Mouse (Mus musculus) adrenal gland, postnatal 14 days (tissue): ENCODE measurements around the gene Spsb4. TPM values are rescaled to one million over a fixed set of nuclear protein-coding genes. Genes with fewer than 3 reads are reported as not detected.

Experiments
- DNase-seq: peaks from one replicate; pipeline ENCODE4 v3.0.0; 2021; ENCODE audit warnings: mixed read lengths
- long read RNA-seq, 2 experiments: library from polyadenylated mRNA; stranded (forward); transcript quantifications; one replicate each; pipeline ENCODE4 v2.0.0; 2021
- total RNA-seq: library from RNA; stranded (reverse); gene quantifications from 2 replicates; pipeline ENCODE4 v1.2.3, GENCODE M21; 2021

The Spsb4 gene
- 1.5 and 1.7 TPM in 2 replicates for total RNA-seq
- long read RNA-seq, experiment 1, transcript Spsb4-201 (3 exons, 2,720 nt), result major isoform, 5 of 5 reads
- long read RNA-seq, experiment 1, partial matches to known transcripts, result 0 of 5 reads
- long read RNA-seq, experiment 1, other reads (novel, unspliced or antisense), result 0 of 5 reads
- long read RNA-seq, experiment 2, partial matches to known transcripts, result 0 of 3 reads
- long read RNA-seq, experiment 2, other reads (novel, unspliced or antisense), result 1 of 3 reads

GRCm38 (mm10) chr9:97018677-97019147 lies at the start of gene Spsb4:
Gene Spsb4, minus strand, starts transcription at chr9:97018843.
- peak; percentile 91 for DNase-seq

GRCm38 (mm10) chr9:97067761-97068160 lies 49.1 kb upstream of the Spsb4 start:
- no peak for DNase-seq

GRCm38 (mm10) chr9:97065885-97066284 lies 47.2 kb upstream of the Spsb4 start:
- DNase-seq, result no peak

- DNase-seq, result no peak
Measured at GRCm38 (mm10) chr9:97065216-97065615, 46.6 kb upstream of the Spsb4 start.

- DNase-seq, result no peak
Measured at GRCm38 (mm10) chr9:97064161-97064560, 45.5 kb upstream of the Spsb4 start.

GRCm38 (mm10) chr9:97061696-97062095 lies 43.1 kb upstream of the Spsb4 start:
- DNase-seq, result no peak

- peak; percentile 21 for DNase-seq
Measured at GRCm38 (mm10) chr9:97056541-97057338, 38.1 kb upstream of the Spsb4 start.

GRCm38 (mm10) chr9:97055906-97056305 lies 37.3 kb upstream of the Spsb4 start:
- DNase-seq, result peak; percentile 13

- no peak for DNase-seq
Measured at GRCm38 (mm10) chr9:97051176-97051575, 32.5 kb upstream of the Spsb4 start.

GRCm38 (mm10) chr9:97046240-97046639 lies 27.6 kb upstream of the Spsb4 start:
- DNase-seq, result no peak

- no peak for DNase-seq
Measured at GRCm38 (mm10) chr9:97041633-97042032, 23.0 kb upstream of the Spsb4 start.

- DNase-seq, result peak; percentile 10
Measured at GRCm38 (mm10) chr9:97038010-97038409, 19.4 kb upstream of the Spsb4 start.

GRCm38 (mm10) chr9:97036656-97037055 lies 18.0 kb upstream of the Spsb4 start:
- peak; percentile 38 for DNase-seq

- no peak for DNase-seq
Measured at GRCm38 (mm10) chr9:97027361-97027760, 8.7 kb upstream of the Spsb4 start.

- DNase-seq, result no peak
Measured at GRCm38 (mm10) chr9:97026006-97026405, 7.4 kb upstream of the Spsb4 start.

- DNase-seq, result no peak
Measured at GRCm38 (mm10) chr9:97024451-97024850, 5.8 kb upstream of the Spsb4 start.

GRCm38 (mm10) chr9:97022948-97023347 lies 4.3 kb upstream of the Spsb4 start:
- DNase-seq, result no peak

- DNase-seq, result no peak
Measured at GRCm38 (mm10) chr9:97022371-97022770, 3.7 kb upstream of the Spsb4 start.

GRCm38 (mm10) chr9:97020152-97020551 lies 1.5 kb upstream of the Spsb4 start:
- no peak for DNase-seq

- no peak for DNase-seq
Measured at GRCm38 (mm10) chr9:97019686-97020085, 1.0 kb upstream of the Spsb4 start.

- no peak for DNase-seq
Measured at GRCm38 (mm10) chr9:97019231-97019630, 588 bp upstream of the Spsb4 start.

- peak; percentile 75 for DNase-seq
Measured at GRCm38 (mm10) chr9:97017811-97018641, 617 bp downstream of the Spsb4 start.
